Mouse (Mus musculus) layer of hippocampus, adult 18-20 months (tissue): ENCODE results near the gene Fbxl21. TPM values are rescaled to one million over a fixed set of nuclear protein-coding genes. Genes with fewer than 3 reads are reported as not detected.

Experiments
- DNase-seq, 2 experiments: peaks; one replicate each; pipeline ENCODE4 v3.0.0; 2022; ENCODE audit warnings: low spot score in 2 of 2
- total RNA-seq, 2 experiments: library from RNA; stranded (reverse); gene quantifications; 2 replicates each; pipeline ENCODE4 v1.2.3; 2021

Gene Fbxl21
- total RNA-seq, 2 experiments from 2014 or later, result 6.7 to 8.5 TPM

DNA sequence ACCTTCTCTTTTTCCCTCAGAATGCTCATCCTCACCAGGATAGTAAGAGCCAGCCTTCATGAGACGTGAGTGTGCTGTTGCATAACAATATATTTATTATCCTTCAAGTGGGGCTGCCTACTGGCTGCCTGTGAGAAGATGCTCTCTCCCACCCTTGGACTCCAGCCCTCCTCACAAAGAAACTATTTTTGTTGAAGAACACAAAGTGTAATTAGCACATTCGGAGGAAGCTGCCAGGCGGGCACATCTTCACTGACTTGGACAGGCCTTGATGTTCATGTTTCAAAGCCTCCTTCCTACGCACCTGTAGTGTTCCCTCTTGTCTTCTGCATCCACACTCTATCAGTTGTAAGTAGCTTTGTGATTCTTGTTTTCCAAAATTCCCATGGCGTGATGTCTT is 58.2 kb downstream of the Fbxl21 start:
- DNase-seq, result peak in 1 of 2 experiments; percentile 14

DNA sequence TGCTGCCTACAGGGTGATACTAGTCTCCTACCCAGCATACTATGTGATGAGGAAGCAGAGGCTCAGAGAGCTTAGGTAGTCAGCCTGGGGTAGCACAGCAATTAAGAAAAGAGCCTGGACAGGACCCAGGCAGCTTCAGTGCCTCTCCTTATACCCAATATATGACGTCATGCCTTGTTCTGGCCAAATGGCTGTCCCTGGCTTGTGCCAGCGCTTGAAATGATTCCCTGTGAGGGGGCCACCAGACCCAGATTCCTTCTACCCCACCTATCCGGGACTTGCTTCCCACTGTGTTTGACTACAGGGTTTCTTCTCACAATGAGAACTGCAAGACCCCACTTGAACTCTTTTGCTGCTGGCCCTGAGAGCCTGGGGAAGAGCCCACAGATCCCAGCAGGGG is 59.2 kb downstream of the Fbxl21 start:
- no peak for DNase-seq

DNA sequence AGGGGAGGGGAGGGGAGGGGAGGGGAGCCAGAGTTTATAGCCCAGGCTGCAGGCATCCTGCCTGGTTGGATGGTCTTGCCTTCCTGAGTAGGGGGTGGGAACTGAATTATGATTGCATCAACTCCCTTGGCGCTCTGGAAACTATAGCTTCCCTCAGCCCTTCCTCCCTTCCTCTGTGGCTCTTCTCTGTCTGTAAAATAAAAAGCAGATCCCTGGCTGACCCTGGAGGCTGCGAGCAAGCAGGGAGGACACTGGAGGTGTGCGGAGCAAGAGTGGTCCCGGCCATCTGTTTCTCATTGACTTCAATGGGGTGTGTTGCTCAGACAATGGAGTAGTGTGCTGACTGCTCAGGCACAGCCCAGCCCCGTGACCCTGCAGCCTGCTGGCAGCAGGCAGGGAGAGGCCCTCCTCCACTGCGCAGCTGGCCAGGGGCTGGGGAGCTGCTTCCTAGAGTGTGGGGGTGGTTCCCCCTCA is 59.7 kb downstream of the Fbxl21 start:
- peak in 1 of 2 experiments; percentile 41 for DNase-seq

DNA sequence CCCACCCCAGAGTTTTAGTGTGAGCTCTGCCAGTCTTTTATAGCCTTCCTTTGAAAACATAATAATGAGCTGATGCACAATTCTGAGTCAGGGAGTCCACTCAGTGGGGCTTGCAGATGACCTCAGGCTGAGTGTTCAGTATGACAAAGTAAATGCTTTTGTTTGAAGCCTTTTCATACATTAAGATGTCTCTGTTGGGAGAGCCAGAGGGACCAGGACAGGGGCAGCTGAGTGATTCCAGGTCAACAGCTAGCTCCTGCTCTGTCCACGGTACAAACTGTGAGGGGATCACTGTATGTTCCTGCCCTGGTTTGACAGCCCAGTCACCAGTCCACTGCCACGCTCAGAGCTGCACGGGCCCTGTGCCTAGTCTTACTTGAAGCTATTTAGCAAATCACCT is 60.4 kb downstream of the Fbxl21 start:
- DNase-seq, result no peak

DNA sequence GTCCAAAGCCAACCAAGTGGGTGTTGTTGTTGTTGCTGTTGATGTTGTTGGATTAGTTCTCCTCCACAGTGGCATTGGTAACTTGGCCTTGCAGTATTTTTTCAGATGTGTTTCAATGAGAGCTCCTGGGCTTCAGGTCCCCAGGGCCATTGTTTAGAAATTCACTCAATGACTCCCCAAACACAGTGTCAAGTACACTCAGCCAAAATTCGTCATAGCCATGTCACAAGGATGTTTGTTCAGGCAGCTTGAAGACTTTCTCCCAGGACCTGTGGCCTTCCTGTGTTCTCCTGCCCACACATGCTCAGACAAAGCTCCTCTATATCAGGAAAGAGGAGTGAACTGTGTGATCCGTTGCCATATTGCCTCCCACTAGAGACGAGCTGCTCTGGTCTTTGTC is 63.8 kb downstream of the Fbxl21 start:
- DNase-seq, result no peak

Other genes with a start within 250 kb of the Fbxl21 start
- 100 to 1,000 TPM; 144 to 150 TPM for gene Cxcl14, start 225.9 kb upstream of the Fbxl21 start, total RNA-seq
- not detected for gene Gm3045, start 95.9 kb upstream of the Fbxl21 start, total RNA-seq
- under 1 TPM; 0.15 to 0.17 TPM for gene Slc25a48, start 84.1 kb upstream of the Fbxl21 start, total RNA-seq
- gene Il9, start 40.2 kb upstream of the Fbxl21 start, total RNA-seq, result not detected
- not detected for gene Lect2, start 26.0 kb downstream of the Fbxl21 start, total RNA-seq
- 1 to 10 TPM; 2.4 to 3.2 TPM for gene Tgfbi, start 87.1 kb downstream of the Fbxl21 start, total RNA-seq
- gene Smad5, start 180.5 kb downstream of the Fbxl21 start, total RNA-seq, result 10 to 100 TPM; 26.0 to 26.4 TPM
- 1 to 10 TPM; 1.3 to 1.5 TPM for gene Gm45623, start 231.4 kb downstream of the Fbxl21 start, total RNA-seq